Mouse (Mus musculus) granulocyte monocyte progenitor cell, adult 5-6 weeks (primary cell): ENCODE results near the gene Olfr1437. TPM values are rescaled to one million over a fixed set of nuclear protein-coding genes. Genes with fewer than 3 reads are reported as not detected.
"Not testable (repeated sequence)": the region's sequence is repeated elsewhere in the genome, so short reads cannot be mapped to it uniquely, and the experiment has no call there.

Experiments used
- ATAC-seq: replicated peaks from 2 replicates; pipeline ENCODE4 v1.8.0; 2016; ENCODE audit warnings: mild to moderate bottlenecking, moderate TSS enrichment, inconsistent platforms; ENCODE audit not compliant: poor library complexity, severe bottlenecking
- total RNA-seq, 2 experiments: library from RNA; stranded (forward) in 1 of 2; stranded (reverse) in 1 of 2; fragments of 200-712, 200-1000 nt in 1 of 2; fragments of >200 nt in 1 of 2; fragmentation: Nextera tagmentation in 1 of 2; gene quantifications; 2 replicates each; pipeline ENCODE4 v1.2.3; 2014 to 2017

The Olfr1437 gene
- total RNA-seq (2014; fragmentation: Nextera tagmentation) (not detected in 2 replicates), total RNA-seq (2017) (not detected in 2 replicates)

DNA sequence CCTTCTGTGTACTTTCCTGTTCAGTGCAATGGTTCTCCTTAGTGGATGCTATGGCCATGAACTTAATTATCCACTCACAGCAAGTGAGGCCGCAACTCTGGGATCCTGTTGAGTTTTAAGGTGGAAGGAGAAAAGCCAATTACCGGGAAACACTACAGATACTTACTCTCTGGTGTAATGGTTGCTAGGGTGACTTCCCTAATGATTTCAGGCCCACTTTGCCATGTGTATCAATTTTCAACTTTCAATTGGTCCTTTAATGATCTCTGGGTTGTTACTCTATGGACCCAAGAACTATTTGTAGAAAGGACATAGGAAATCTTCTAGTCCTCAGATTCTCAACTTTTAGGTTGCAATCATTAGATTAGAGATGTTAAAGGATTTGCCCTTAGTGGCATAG, at the start of gene Olfr1437:
Olfr1437 (minus strand) TSS at position 101 of the 400 bp plus-strand sequence.
- no peak for ATAC-seq

DNA sequence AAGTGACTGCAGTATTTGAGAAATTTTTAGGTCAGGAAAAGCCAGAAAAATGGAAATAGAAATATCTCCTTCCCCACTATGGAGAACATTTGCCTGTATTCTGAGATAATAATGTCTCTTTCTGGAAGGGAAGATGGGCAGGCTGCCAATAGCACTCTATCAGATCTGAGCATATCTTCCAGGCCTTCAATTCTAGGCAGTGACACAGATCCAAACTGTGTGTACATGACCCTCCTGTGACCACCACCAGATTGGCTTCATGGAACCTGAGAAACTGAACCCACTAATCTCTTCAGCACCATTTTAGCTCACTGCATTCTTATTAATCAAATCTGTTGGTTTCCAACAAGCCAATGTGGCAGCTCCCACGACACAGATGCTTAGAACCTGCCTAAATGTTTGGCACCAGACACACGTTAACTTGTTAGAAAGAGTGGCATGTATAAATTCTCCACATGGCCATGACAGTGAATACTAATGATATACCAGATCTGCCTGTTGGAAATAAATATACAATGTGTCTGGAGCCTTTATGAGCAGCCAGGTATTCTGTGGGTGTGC, 49.6 kb upstream of the Olfr1437 start:
- ATAC-seq: no peak

DNA sequence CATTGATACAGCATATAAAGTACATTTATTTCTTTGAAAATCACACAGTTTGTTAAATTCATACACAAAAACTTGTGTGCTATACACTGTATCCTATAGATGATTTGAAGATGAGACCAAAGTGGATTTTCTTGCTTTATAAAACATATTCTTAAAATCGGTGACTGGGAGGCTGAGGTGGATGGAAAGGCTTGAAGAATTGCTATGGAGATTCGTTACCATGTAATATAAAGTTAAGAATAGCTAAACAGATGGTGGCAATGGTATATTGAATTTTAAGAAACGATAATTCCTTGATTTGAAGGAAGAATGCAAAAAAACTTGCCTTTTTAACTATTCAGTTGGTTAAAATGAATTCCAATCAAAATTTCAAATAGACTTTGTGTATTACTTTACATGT, 48.1 kb upstream of the Olfr1437 start:
- ATAC-seq: no peak

DNA sequence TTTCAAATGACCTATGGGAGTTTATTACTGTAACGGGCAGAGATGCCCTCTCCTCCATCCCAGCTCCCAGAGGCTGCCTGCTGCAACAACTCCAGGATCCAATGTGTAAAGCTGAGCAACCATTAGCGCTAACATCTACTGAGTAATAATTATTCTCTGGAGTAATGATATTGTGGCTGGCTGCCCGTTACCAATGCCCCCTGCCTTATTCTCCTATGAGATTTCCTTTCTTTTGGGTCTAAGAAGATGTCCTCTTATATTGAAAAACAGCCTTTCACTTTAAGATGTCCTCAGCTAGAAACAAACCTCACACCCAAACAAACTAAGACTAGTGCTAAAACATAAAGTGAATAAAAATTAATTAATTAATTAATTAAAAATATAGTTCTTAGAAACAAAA, 10.9 kb upstream of the Olfr1437 start, which contains the start of gene Olfr1438-ps1:
Olfr1438-ps1 (minus strand) TSS at position 101 of the 400 bp plus-strand sequence.
- ATAC-seq: no peak

DNA sequence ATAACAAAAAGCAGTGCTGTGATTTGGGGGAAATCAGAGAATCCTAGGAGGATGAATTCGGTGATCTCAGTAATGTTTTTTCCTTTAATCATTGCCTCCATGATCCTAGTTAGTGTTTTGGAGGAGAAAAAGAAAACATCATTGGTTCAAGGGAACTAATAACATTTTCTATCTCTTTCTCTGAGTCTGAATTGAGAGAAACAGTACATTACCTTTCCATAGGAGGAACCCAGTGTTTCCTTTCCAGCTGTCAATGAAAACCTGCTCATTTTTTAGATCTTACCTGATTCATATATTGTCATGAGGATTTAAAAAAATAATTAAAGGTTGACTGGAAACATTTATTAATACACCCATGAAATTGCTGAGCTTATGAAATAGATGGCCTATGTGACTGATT, 25.9 kb downstream of the Olfr1437 start, which contains the start of gene Olfr1436:
Olfr1436 (minus strand) TSS at position 101 of the 400 bp plus-strand sequence.
- not testable (repeated sequence) for ATAC-seq

DNA sequence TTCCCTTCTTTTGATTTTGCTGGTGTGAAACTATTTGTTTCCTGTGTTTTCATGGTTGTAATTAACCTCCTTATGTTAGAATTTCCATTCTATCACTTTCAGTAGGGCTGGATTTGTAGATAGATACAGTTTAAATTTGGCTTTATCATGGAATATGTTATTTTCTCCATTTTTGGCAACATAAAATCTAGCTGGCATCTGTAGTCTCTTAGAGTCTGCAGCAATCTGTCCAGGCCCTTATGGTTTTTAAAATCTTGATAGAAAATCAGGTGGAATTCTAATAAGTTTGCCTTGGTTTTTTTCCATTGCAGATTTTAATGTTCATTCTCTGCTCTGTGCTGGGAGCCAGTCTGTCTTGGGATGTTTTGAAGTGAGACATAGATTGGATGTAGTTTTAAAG, 31.9 kb downstream of the Olfr1437 start:
- ATAC-seq: no peak

DNA sequence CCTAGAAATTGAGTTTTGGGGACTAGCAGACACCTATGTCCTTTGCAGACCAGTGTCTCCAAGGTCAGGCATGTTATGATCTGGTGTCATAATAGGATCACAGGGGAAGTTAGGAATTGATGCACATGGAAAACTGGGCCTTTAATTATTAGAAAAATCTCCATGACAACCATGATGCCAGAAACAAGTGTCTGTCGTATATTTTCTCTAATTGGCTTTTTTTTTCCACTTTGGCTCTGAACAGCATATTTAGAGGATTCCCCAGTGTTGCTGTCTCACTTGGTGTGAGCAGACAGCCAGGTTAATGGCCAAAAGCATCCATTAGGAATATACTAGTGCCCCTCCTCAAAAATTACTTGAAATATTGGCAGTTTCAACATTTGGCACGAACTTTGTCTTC, 45.3 kb downstream of the Olfr1437 start, which contains the start of gene Olfr1434:
Olfr1434 (plus strand) TSS at position 301 of the 400 bp plus-strand sequence.
- ATAC-seq: no peak

Other genes with a start within 250 kb of the Olfr1437 start
- gene Olfr1425, start 247.4 kb downstream of the Olfr1437 start, total RNA-seq (2014; fragmentation: Nextera tagmentation): not detected in 2 replicates
- not detected in 2 replicates for gene Olfr1425, start 247.4 kb downstream of the Olfr1437 start, total RNA-seq (2017)
- not detected in 2 replicates for gene Olfr1426, start 233.1 kb downstream of the Olfr1437 start, total RNA-seq (2014; fragmentation: Nextera tagmentation)
- gene Olfr1426, start 233.1 kb downstream of the Olfr1437 start, total RNA-seq (2017): not detected in 2 replicates
- not detected in 2 replicates for gene Olfr1427, start 221.8 kb downstream of the Olfr1437 start, total RNA-seq (2014; fragmentation: Nextera tagmentation)
- gene Olfr1427, start 221.8 kb downstream of the Olfr1437 start, total RNA-seq (2017): not detected in 2 replicates
- not detected in 2 replicates for gene Olfr1428, start 209.2 kb downstream of the Olfr1437 start, total RNA-seq (2014; fragmentation: Nextera tagmentation)
- not detected in 2 replicates for gene Olfr1428, start 209.2 kb downstream of the Olfr1437 start, total RNA-seq (2017)
- gene Olfr76, start 201.9 kb downstream of the Olfr1437 start, total RNA-seq (2014; fragmentation: Nextera tagmentation): not detected in 2 replicates
- gene Olfr76, start 201.9 kb downstream of the Olfr1437 start, total RNA-seq (2017): not detected in 2 replicates
- gene Olfr1555-ps1, start 155.0 kb downstream of the Olfr1437 start, total RNA-seq (2014; fragmentation: Nextera tagmentation): not detected in 2 replicates
- not detected in 2 replicates for gene Olfr1555-ps1, start 155.0 kb downstream of the Olfr1437 start, total RNA-seq (2017)
- gene Olfr1431, start 124.5 kb downstream of the Olfr1437 start, total RNA-seq (2014; fragmentation: Nextera tagmentation): not detected in 2 replicates
- not detected in 2 replicates for gene Olfr1431, start 124.5 kb downstream of the Olfr1437 start, total RNA-seq (2017)
- not detected in 2 replicates for gene Olfr1432, start 92.5 kb downstream of the Olfr1437 start, total RNA-seq (2014; fragmentation: Nextera tagmentation)
- gene Olfr1432, start 92.5 kb downstream of the Olfr1437 start, total RNA-seq (2017): not detected in 2 replicates
- gene Olfr262, start 83.4 kb downstream of the Olfr1437 start, total RNA-seq (2014; fragmentation: Nextera tagmentation): not detected in 2 replicates
- gene Olfr262, start 83.4 kb downstream of the Olfr1437 start, total RNA-seq (2017): not detected in 2 replicates
- not detected in 2 replicates for gene Olfr235, start 64.1 kb downstream of the Olfr1437 start, total RNA-seq (2014; fragmentation: Nextera tagmentation)
- gene Olfr235, start 64.1 kb downstream of the Olfr1437 start, total RNA-seq (2017): not detected in 2 replicates
- not detected in 2 replicates for gene Olfr1434, start 45.2 kb downstream of the Olfr1437 start, total RNA-seq (2014; fragmentation: Nextera tagmentation)
- not detected in 2 replicates for gene Olfr1434, start 45.2 kb downstream of the Olfr1437 start, total RNA-seq (2017)
- gene Olfr1436, start 26.0 kb downstream of the Olfr1437 start, total RNA-seq (2014; fragmentation: Nextera tagmentation): not detected in 2 replicates
- not detected in 2 replicates for gene Olfr1436, start 26.0 kb downstream of the Olfr1437 start, total RNA-seq (2017)
- gene Olfr1438-ps1, start 10.8 kb upstream of the Olfr1437 start, total RNA-seq (2014; fragmentation: Nextera tagmentation): not detected in 2 replicates
- not detected in 2 replicates for gene Olfr1438-ps1, start 10.8 kb upstream of the Olfr1437 start, total RNA-seq (2017)
- gene Olfr1440, start 62.2 kb upstream of the Olfr1437 start, total RNA-seq (2014; fragmentation: Nextera tagmentation): not detected in 2 replicates
- gene Olfr1440, start 62.2 kb upstream of the Olfr1437 start, total RNA-seq (2017): not detected in 2 replicates
- not detected in 2 replicates for gene Olfr1441, start 92.3 kb upstream of the Olfr1437 start, total RNA-seq (2014; fragmentation: Nextera tagmentation)
- gene Olfr1441, start 92.3 kb upstream of the Olfr1437 start, total RNA-seq (2017): not detected in 2 replicates
- gene Pfpl, start 102.8 kb upstream of the Olfr1437 start, total RNA-seq (2014; fragmentation: Nextera tagmentation): not detected in 2 replicates
- not detected in 2 replicates for gene Pfpl, start 102.8 kb upstream of the Olfr1437 start, total RNA-seq (2017)
- gene Mpeg1, start 135.7 kb upstream of the Olfr1437 start, total RNA-seq (2014; fragmentation: Nextera tagmentation): 62.2 and 69.2 TPM in 2 replicates
- 53.0 and 54.8 TPM in 2 replicates for gene Mpeg1, start 135.7 kb upstream of the Olfr1437 start, total RNA-seq (2017)
- gene Dtx4, start 176.4 kb upstream of the Olfr1437 start, total RNA-seq (2014; fragmentation: Nextera tagmentation): 48.3 and 48.4 TPM in 2 replicates
- 38.7 and 47.3 TPM in 2 replicates for gene Dtx4, start 176.4 kb upstream of the Olfr1437 start, total RNA-seq (2017)
- 156 and 158 TPM in 2 replicates for gene Fam111a, start 220.6 kb upstream of the Olfr1437 start, total RNA-seq (2014; fragmentation: Nextera tagmentation)
- gene Fam111a, start 220.6 kb upstream of the Olfr1437 start, total RNA-seq (2017): 230 and 279 TPM in 2 replicates